Mouse (Mus musculus) gastrocnemius, postnatal 4 days (tissue): Measurements from ENCODE around the gene March1. TPM values are rescaled to one million over a fixed set of nuclear protein-coding genes. Genes with fewer than 3 reads are reported as not detected.
"Not testable (repeated sequence)": the region's sequence is repeated elsewhere in the genome, so short reads cannot be mapped to it uniquely, and the experiment has no call there.

ENCODE experiments used
- DNase-seq, 2 experiments: peaks; one replicate each; pipeline ENCODE4 v3.0.0; 2021 to 2022; ENCODE audit warnings: low spot score in 2 of 2, mixed read lengths in 2 of 2
- total RNA-seq, 2 experiments: library from RNA; stranded (reverse); gene quantifications; 2 replicates each; pipeline ENCODE4 v1.2.3; 2021

March1 gene
- total RNA-seq, 2 experiments from 2014 or later: 0.86 to 0.93 TPM

- DNase-seq: no peak
Observed at GRCm38 (mm10) chr8:66406596-66407361, 789.1 kb downstream of the March1 start.

- DNase-seq: no peak
Observed at GRCm38 (mm10) chr8:66410080-66410615, 792.4 kb downstream of the March1 start.

- no peak for DNase-seq
Observed at GRCm38 (mm10) chr8:66413101-66413500, 795.4 kb downstream of the March1 start.

GRCm38 (mm10) chr8:66415234-66415633, 797.5 kb downstream of the March1 start:
- DNase-seq: no peak

GRCm38 (mm10) chr8:66417591-66417990, 799.9 kb downstream of the March1 start:
- DNase-seq: not testable (repeated sequence)

GRCm38 (mm10) chr8:66430639-66431038, 812.9 kb downstream of the March1 start:
- DNase-seq: no peak

GRCm38 (mm10) chr8:66433577-66433976, 815.9 kb downstream of the March1 start:
- DNase-seq: no peak

- no peak for DNase-seq
Observed at GRCm38 (mm10) chr8:66436804-66437203, 819.1 kb downstream of the March1 start.

- no peak for DNase-seq
Observed at GRCm38 (mm10) chr8:66437929-66438328, 820.2 kb downstream of the March1 start.

- no peak for DNase-seq
Observed at GRCm38 (mm10) chr8:66438468-66438867, 820.8 kb downstream of the March1 start.

GRCm38 (mm10) chr8:66441123-66441522, 823.4 kb downstream of the March1 start:
- DNase-seq: no peak

GRCm38 (mm10) chr8:66442778-66443177, 825.1 kb downstream of the March1 start:
- DNase-seq: no peak

GRCm38 (mm10) chr8:66444141-66444540, 826.4 kb downstream of the March1 start:
- DNase-seq: no peak

GRCm38 (mm10) chr8:66445351-66445750, 827.7 kb downstream of the March1 start:
- no peak for DNase-seq

GRCm38 (mm10) chr8:66450691-66451090, 833.0 kb downstream of the March1 start:
- peak; percentile 13 to 22 for DNase-seq

- no peak for DNase-seq
Observed at GRCm38 (mm10) chr8:66457057-66457456, 839.4 kb downstream of the March1 start.

- DNase-seq: no peak
Observed at GRCm38 (mm10) chr8:66469821-66470220, 852.1 kb downstream of the March1 start.

GRCm38 (mm10) chr8:66476880-66477279, 859.2 kb downstream of the March1 start:
- no peak for DNase-seq

- peak; percentile 71 to 77 for DNase-seq
Observed at GRCm38 (mm10) chr8:66486084-66486763, 868.5 kb downstream of the March1 start, which contains the start of gene Tma16. Tma16 (minus strand) TSS chr8:66486530.

GRCm38 (mm10) chr8:66488556-66488955, 870.9 kb downstream of the March1 start:
- DNase-seq: no peak

GRCm38 (mm10) chr8:66490624-66491023, 872.9 kb downstream of the March1 start:
- DNase-seq: no peak

- no peak for DNase-seq
Observed at GRCm38 (mm10) chr8:66494496-66494895, 876.8 kb downstream of the March1 start.
